Mouse (Mus musculus): ENCODE data around the gene Tube1.

- no peak for TF ChIP-seq POLR2A (IDR thresholded peaks at IDR 0.05; ENCODE audit: low read depth, low read length)
- no peak for TF ChIP-seq CTCF (IDR thresholded peaks at IDR 0.05; ENCODE audit: borderline replicate concordance, insufficient read depth, low read length)
Observed at GRCm38 (mm10) chr10:39172540-39172931, 38.8 kb downstream of the Tube1 start.

All from embryonic fibroblast, embryonic 13.5 days (primary cell).